Mouse (Mus musculus) ES-E14 (cell line): ENCODE results near the gene Bmp2k.

ENCODE experiments used
- CHD2 ChIP-seq: IDR thresholded peaks from 2 replicates; pipeline ENCODE4 v1.6.1; 2014; ENCODE audit warnings: mild to moderate bottlenecking, low read depth, low read length, inconsistent platforms
- HCFC1 ChIP-seq: IDR thresholded peaks from 2 replicates; pipeline ENCODE4 v1.6.1; 2012; ENCODE audit warnings: low read length, inconsistent platforms, borderline replicate concordance; ENCODE audit not compliant: insufficient read depth
- MAFK ChIP-seq: IDR thresholded peaks from 2 replicates; pipeline ENCODE4 v1.6.1; 2014; ENCODE audit warnings: mild to moderate bottlenecking, low read depth, low read length, inconsistent platforms; ENCODE audit not compliant: insufficient read depth
- ZNF384 ChIP-seq: IDR thresholded peaks from 2 replicates; pipeline ENCODE4 v1.6.1; 2012; ENCODE audit warnings: low read depth, low read length, inconsistent platforms

DNA sequence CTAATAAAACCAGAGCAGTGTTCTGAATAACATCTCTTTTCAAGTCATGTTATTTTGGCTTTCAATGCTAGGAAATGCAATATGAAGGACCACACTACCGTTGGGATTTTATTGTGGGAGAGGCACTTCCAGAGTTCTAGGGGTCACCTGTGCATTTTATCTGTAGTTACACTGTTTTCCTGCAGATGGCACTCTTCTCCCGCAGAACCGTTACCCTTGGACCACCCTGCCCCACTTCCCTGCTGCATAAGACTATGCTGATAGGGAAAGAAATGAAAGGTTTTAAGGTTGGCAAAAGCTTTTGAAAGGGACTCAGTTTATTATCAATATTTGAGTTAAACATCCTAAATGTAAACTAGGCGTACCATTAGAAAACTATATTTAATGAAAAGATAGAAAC, 128.5 kb downstream of the Bmp2k start:
- TF ChIP-seq MAFK (no peak), ZNF384 (no peak), HCFC1 (no peak), CHD2 (no peak)
